Mouse (Mus musculus): ENCODE measurements at regions not wholly inside any gene's neighbourhood (a gene's known extent, or its start where the extent isn't known, plus 50 kb on each side); places are given as distances from the start of the nearest gene placed in this dataset.

GRCm38 (mm10) chr14:62177509-62177908, 114.9 kb upstream of the Rnaseh2b start:
- Histone ChIP-seq H3K9me3 (no peaks in the 10 kb centered on the region), H3K27ac (no peak overlapping the region), H3K4me2 (no peak overlapping the region), H3K36me3 (no peaks in the 10 kb centered on the region), H3K4me1 (peaks cover 17% of the 10 kb centered on the region), H3K27me3 (no peaks in the 10 kb centered on the region), H3K4me3 (no peak overlapping the region), H3K9ac (no peak overlapping the region)
- WGBS, result 70% methylated on average over 5 of the region's 5 CpGs
- no peak for ATAC-seq (ENCODE audit: insufficient number of reproducible peaks, low FRiP score, low TSS enrichment, low read depth)

GRCm38 (mm10) chr14:62187360-62187759, 105.0 kb upstream of the Rnaseh2b start:
- H3K4me1 ChIP-seq, result peaks cover 19% of the 10 kb centered on the region; the same call in 1 of the 2 replicates
- no peak overlapping the region for H3K9ac ChIP-seq
- no peak for ATAC-seq (ENCODE audit: insufficient number of reproducible peaks, low FRiP score, low TSS enrichment, low read depth)
- no peak overlapping the region for H3K4me2 ChIP-seq
- H3K27ac ChIP-seq, result 0 out of 2 replicates have a peak overlapping the region, but pooled peaks have one; percentile 12
- H3K27me3 ChIP-seq, result no peaks in the 10 kb centered on the region
- H3K9me3 ChIP-seq, result no peaks in the 10 kb centered on the region
- no peak overlapping the region for H3K4me3 ChIP-seq
- H3K36me3 ChIP-seq, result no peaks in the 10 kb centered on the region
- 27% methylated on average over 11 of the region's 11 CpGs for WGBS

- Histone ChIP-seq H3K27ac (0 out of 2 replicates have a peak overlapping the region, but pooled peaks have one; percentile 11), H3K36me3 (no peaks in the 10 kb centered on the region), H3K27me3 (no peaks in the 10 kb centered on the region), H3K9me3 (no peaks in the 10 kb centered on the region), H3K9ac (no peak overlapping the region), H3K4me1 (peaks cover 25% of the 10 kb centered on the region), H3K4me3 (no peak overlapping the region), H3K4me2 (no peak overlapping the region)
- WGBS, result 66% methylated on average over 7 of the region's 7 CpGs
- no peak for ATAC-seq (ENCODE audit: insufficient number of reproducible peaks, low FRiP score, low TSS enrichment, low read depth)
Observed at GRCm38 (mm10) chr14:62188147-62188885, 104.1 kb upstream of the Rnaseh2b start.

GRCm38 (mm10) chr14:62191624-62192023, 100.8 kb upstream of the Rnaseh2b start:
- Histone ChIP-seq H3K36me3 (no peaks in the 10 kb centered on the region), H3K4me3 (no peak overlapping the region), H3K27ac (no peak overlapping the region), H3K9me3 (no peaks in the 10 kb centered on the region), H3K9ac (no peak overlapping the region), H3K4me2 (no peak overlapping the region), H3K4me1 (peaks cover 27% of the 10 kb centered on the region), H3K27me3 (no peaks in the 10 kb centered on the region)
- no peak for ATAC-seq (ENCODE audit: insufficient number of reproducible peaks, low FRiP score, low TSS enrichment, low read depth)
- 33% methylated on average over 2 of the region's 2 CpGs for WGBS

GRCm38 (mm10) chr14:62192814-62193213, 99.6 kb upstream of the Rnaseh2b start:
- Histone ChIP-seq H3K36me3 (no peaks in the 10 kb centered on the region), H3K27ac (peak overlapping the region; percentile 62), H3K4me3 (no peak overlapping the region), H3K9ac (no peak overlapping the region), H3K4me2 (no peak overlapping the region), H3K4me1 (peaks cover 19% of the 10 kb centered on the region), H3K9me3 (no peaks in the 10 kb centered on the region), H3K27me3 (no peaks in the 10 kb centered on the region)
- 55% methylated on average over 8 of the region's 8 CpGs for WGBS
- no peak for ATAC-seq (ENCODE audit: insufficient number of reproducible peaks, low FRiP score, low TSS enrichment, low read depth)

GRCm38 (mm10) chr14:62193371-62193770, 99.0 kb upstream of the Rnaseh2b start:
- no peaks in the 10 kb centered on the region for H3K9me3 ChIP-seq
- no peak overlapping the region for H3K9ac ChIP-seq
- peaks cover 20% of the 10 kb centered on the region for H3K4me1 ChIP-seq
- H3K4me3 ChIP-seq, result no peak overlapping the region
- H3K27ac ChIP-seq, result peak overlapping the region; percentile 62
- no peaks in the 10 kb centered on the region for H3K36me3 ChIP-seq
- no peaks in the 10 kb centered on the region for H3K27me3 ChIP-seq
- 35% methylated on average over 4 of the region's 4 CpGs for WGBS
- no peak for ATAC-seq (ENCODE audit: insufficient number of reproducible peaks, low FRiP score, low TSS enrichment, low read depth)
- no peak overlapping the region for H3K4me2 ChIP-seq

GRCm38 (mm10) chr14:62196776-62197175, 95.6 kb upstream of the Rnaseh2b start:
- no peaks in the 10 kb centered on the region for H3K9me3 ChIP-seq
- no peak overlapping the region for H3K4me2 ChIP-seq
- ATAC-seq (ENCODE audit: insufficient number of reproducible peaks, low FRiP score, low TSS enrichment, low read depth), result no peak
- H3K9ac ChIP-seq, result no peak overlapping the region
- no peaks in the 10 kb centered on the region for H3K27me3 ChIP-seq
- H3K27ac ChIP-seq, result peak overlapping the region; percentile 59
- H3K4me1 ChIP-seq, result peaks cover 16% of the 10 kb centered on the region
- 70% methylated on average over 4 of the region's 4 CpGs for WGBS
- no peak overlapping the region for H3K4me3 ChIP-seq
- no peaks in the 10 kb centered on the region for H3K36me3 ChIP-seq

GRCm38 (mm10) chr14:62198476-62199190, 93.8 kb upstream of the Rnaseh2b start:
- Histone ChIP-seq H3K4me2 (no peak overlapping the region), H3K27ac (no peak overlapping the region), H3K4me1 (peaks cover 5% of the 10 kb centered on the region), H3K36me3 (no peaks in the 10 kb centered on the region), H3K9me3 (no peaks in the 10 kb centered on the region), H3K9ac (no peak overlapping the region), H3K27me3 (no peaks in the 10 kb centered on the region), H3K4me3 (no peak overlapping the region)
- 62% methylated on average over 6 of the region's 6 CpGs for WGBS
- no peak for ATAC-seq (ENCODE audit: insufficient number of reproducible peaks, low FRiP score, low TSS enrichment, low read depth)

GRCm38 (mm10) chr14:62215071-62215470, 77.3 kb upstream of the Rnaseh2b start:
- no peak overlapping the region for H3K4me3 ChIP-seq

GRCm38 (mm10) chr14:62216995-62217394, 75.4 kb upstream of the Rnaseh2b start:
- H3K4me1 ChIP-seq, result peaks cover 4% of the 10 kb centered on the region; the same call in 1 of the 2 replicates
- ATAC-seq (ENCODE audit: insufficient number of reproducible peaks, low FRiP score, low TSS enrichment, low read depth), result no peak
- no peak overlapping the region for H3K27ac ChIP-seq
- no peaks in the 10 kb centered on the region for H3K9me3 ChIP-seq
- H3K27me3 ChIP-seq, result no peaks in the 10 kb centered on the region
- no peak overlapping the region for H3K4me3 ChIP-seq
- WGBS, result 81% methylated on average over 1 of the region's 1 CpGs
- no peak overlapping the region for H3K9ac ChIP-seq
- H3K36me3 ChIP-seq, result no peaks in the 10 kb centered on the region
- H3K4me2 ChIP-seq, result no peak overlapping the region

More at GRCm38 (mm10) chr14:62215071-62215470, 77.3 kb upstream of the Rnaseh2b start:
- H3K27ac ChIP-seq, result no peak overlapping the region
- no peak for ATAC-seq (ENCODE audit: insufficient number of reproducible peaks, low FRiP score, low TSS enrichment, low read depth)
- H3K4me1 ChIP-seq, result peaks cover 4% of the 10 kb centered on the region; the same call in 1 of the 2 replicates
- no peaks in the 10 kb centered on the region for H3K36me3 ChIP-seq
- no peaks in the 10 kb centered on the region for H3K9me3 ChIP-seq
- 32% methylated on average over 1 of the region's 1 CpGs for WGBS
- H3K27me3 ChIP-seq, result no peaks in the 10 kb centered on the region
- H3K9ac ChIP-seq, result no peak overlapping the region
- no peak overlapping the region for H3K4me2 ChIP-seq

GRCm38 (mm10) chr14:62217971-62218370, 74.4 kb upstream of the Rnaseh2b start:
- Histone ChIP-seq H3K36me3 (no peaks in the 10 kb centered on the region), H3K4me1 (peaks cover 4% of the 10 kb centered on the region; the same call in 1 of the 2 replicates), H3K9me3 (no peaks in the 10 kb centered on the region), H3K4me3 (no peak overlapping the region), H3K27ac (no peak overlapping the region), H3K4me2 (no peak overlapping the region), H3K9ac (no peak overlapping the region), H3K27me3 (no peaks in the 10 kb centered on the region)
- WGBS, result 77% methylated on average over 2 of the region's 2 CpGs
- ATAC-seq (ENCODE audit: insufficient number of reproducible peaks, low FRiP score, low TSS enrichment, low read depth), result no peak

GRCm38 (mm10) chr14:62218716-62219115, 73.7 kb upstream of the Rnaseh2b start:
- Histone ChIP-seq H3K36me3 (no peaks in the 10 kb centered on the region), H3K4me2 (no peak overlapping the region), H3K4me1 (peaks cover 4% of the 10 kb centered on the region; the same call in 1 of the 2 replicates), H3K9me3 (no peaks in the 10 kb centered on the region), H3K27me3 (no peaks in the 10 kb centered on the region), H3K9ac (no peak overlapping the region), H3K27ac (no peak overlapping the region), H3K4me3 (no peak overlapping the region)
- whole genome bisulfite sequencing, result 60% methylated on average over 2 of the region's 2 CpGs
- ATAC-seq (ENCODE audit: insufficient number of reproducible peaks, low FRiP score, low TSS enrichment, low read depth), result no peak

Data from limb, embryonic 15.5 days (tissue).